Mouse (Mus musculus) CH12.LX (cell line): ENCODE results near the gene Birc7. TPM values are rescaled to one million over a fixed set of nuclear protein-coding genes. Genes with fewer than 3 reads are reported as not detected.

Experiments used
- DNase-seq: peaks from one replicate; pipeline ENCODE4 v3.0.0-alpha.2; 2013; ENCODE audit errors: extremely low read depth
- H3K27ac ChIP-seq: 2 replicates; pipeline ENCODE4 v1.5.1; 2012; ENCODE audit warnings: low read depth, mild to moderate bottlenecking, control low read depth, moderate library complexity; ENCODE audit not compliant: insufficient read depth
- H3K27me3 ChIP-seq: replicated peaks from 2 replicates; pipeline ENCODE3; 2012; ENCODE audit warnings: inconsistent platforms
- H3K36me3 ChIP-seq, 2 experiments: replicated peaks in 1 of 2; 2 replicates each; pipeline versions ENCODE3 to v1.6.1; 2012; ENCODE audit warnings: inconsistent platforms in 1 of 2, low read length in 1 of 2, mild to moderate bottlenecking in 1 of 2, mixed read lengths in 1 of 2, moderate library complexity in 1 of 2; ENCODE audit not compliant: control insufficient read depth in 1 of 2, insufficient read depth in 1 of 2
- H3K4me1 ChIP-seq, 2 experiments: 2 replicates each; pipeline ENCODE4 v1.6.1; 2012; ENCODE audit warnings: inconsistent platforms in 1 of 2, moderate library complexity in 1 of 2; ENCODE audit not compliant: insufficient read depth in 2 of 2, control insufficient read depth in 1 of 2
- H3K4me2 ChIP-seq: 2 replicates; pipeline ENCODE4 v1.6.1; 2012; ENCODE audit warnings: low read depth, mild to moderate bottlenecking, control low read depth; ENCODE audit not compliant: poor library complexity, insufficient read depth, severe bottlenecking
- H3K4me3 ChIP-seq, 3 experiments: fragments of 150-350 bp in 1 of 3; sonication (generic) in 1 of 3; replicated peaks in 1 of 3; 2 replicates each; pipeline versions ENCODE3 to v1.5.1; 2011 to 2012; ENCODE audit warnings: low read depth in 2 of 3, low read length in 2 of 3, mild to moderate bottlenecking in 2 of 3, moderate library complexity in 2 of 3, control low read depth in 1 of 3, improper control_type of control experiment in 1 of 3, inconsistent platforms in 1 of 3, mixed read lengths in 1 of 3; ENCODE audit not compliant: poor library complexity in 1 of 3
- H3K79me2 ChIP-seq: replicated peaks from 2 replicates; pipeline ENCODE4 v1.6.1; 2012; ENCODE audit warnings: mild to moderate bottlenecking, moderate library complexity; ENCODE audit not compliant: control insufficient read depth, poor library complexity, insufficient read depth, severe bottlenecking; ENCODE audit errors: extremely low read depth
- H3K9ac ChIP-seq: 2 replicates; pipeline ENCODE4 v1.6.1; 2012; ENCODE audit warnings: low read depth, mild to moderate bottlenecking, control low read depth, moderate library complexity; ENCODE audit not compliant: insufficient read depth
- H3K9me3 ChIP-seq: replicated peaks from 2 replicates; pipeline ENCODE3; 2012; ENCODE audit warnings: low read length, inconsistent platforms, mixed read lengths
- BHLHE40 ChIP-seq: IDR thresholded peaks from 2 replicates; pipeline ENCODE4 v1.6.1; 2011; ENCODE audit warnings: mild to moderate bottlenecking, low read depth, low read length, improper control_type of control experiment
- CHD1 ChIP-seq: IDR thresholded peaks from 2 replicates; pipeline ENCODE4 v1.6.1; 2012; ENCODE audit warnings: low read depth, low read length, improper control_type of control experiment, inconsistent platforms
- CTCF ChIP-seq, 2 experiments: IDR thresholded peaks in 1 of 2; conservative IDR thresholded peaks in 1 of 2; 2 replicates each; pipeline ENCODE4 v1.5.1; 2011 to 2012; ENCODE audit warnings: low read depth in 2 of 2, low read length in 2 of 2, improper control_type of control experiment in 1 of 2, inconsistent platforms in 1 of 2, mild to moderate bottlenecking in 1 of 2, moderate library complexity in 1 of 2
- E2F4 ChIP-seq: IDR thresholded peaks from 2 replicates; pipeline ENCODE4 v1.6.1; 2011; ENCODE audit warnings: low read depth, low read length, improper control_type of control experiment; ENCODE audit not compliant: insufficient replicate concordance
- ELF1 ChIP-seq: IDR thresholded peaks from 2 replicates; pipeline ENCODE4 v1.6.1; 2014; ENCODE audit warnings: low read depth, mild to moderate bottlenecking, inconsistent platforms, low read length, improper control_type of control experiment
- KAT2A ChIP-seq: IDR thresholded peaks from 2 replicates; pipeline ENCODE4 v1.6.1; 2012; ENCODE audit warnings: low read length, improper control_type of control experiment, inconsistent platforms; ENCODE audit not compliant: insufficient replicate concordance
- MAX ChIP-seq: IDR thresholded peaks from 2 replicates; pipeline ENCODE4 v1.6.1; 2011; ENCODE audit warnings: low read length, improper control_type of control experiment
- MEF2A ChIP-seq: IDR thresholded peaks from 2 replicates; pipeline ENCODE4 v1.6.1; 2014; ENCODE audit warnings: low read depth, mild to moderate bottlenecking, inconsistent platforms, low read length, improper control_type of control experiment, borderline replicate concordance
- PAX5 ChIP-seq: IDR thresholded peaks from 2 replicates; pipeline ENCODE4 v1.6.1; 2012; ENCODE audit warnings: low read length, inconsistent platforms, mixed read lengths
- POLR2AphosphoS2 ChIP-seq: IDR thresholded peaks from 2 replicates; pipeline ENCODE4 v1.6.1; 2011; ENCODE audit warnings: low read depth, low read length, improper control_type of control experiment
- RAD21 ChIP-seq: IDR thresholded peaks from 2 replicates; pipeline ENCODE4 v1.6.1; 2011; ENCODE audit warnings: low read depth, mild to moderate bottlenecking, low read length, improper control_type of control experiment, moderate library complexity
- RCOR1 ChIP-seq: conservative IDR thresholded peaks from 2 replicates; pipeline ENCODE4 v1.6.1; 2012; ENCODE audit warnings: low read depth, mild to moderate bottlenecking, inconsistent platforms, low read length, improper control_type of control experiment
- SMC3 ChIP-seq: IDR thresholded peaks from 2 replicates; pipeline ENCODE4 v1.6.1; 2011; ENCODE audit warnings: low read depth, low read length, improper control_type of control experiment
- dilution Hi-C: fragments of 300-500 bp; cut with MboI; formaldehyde crosslinking; loops from 2 replicates; pipeline ENCODE4 v1.14.3; 2020; ENCODE audit warnings: low sequenced_read_pairs; ENCODE audit not compliant: extremely low pct_unique_long_range_greater_than_20kb, extremely low pct_ligation_motif_present
- in situ Hi-C: fragments of 300-500 bp; cut with MboI; formaldehyde crosslinking; loops from 3 replicates; pipeline ENCODE4 v1.14.3; 2019; ENCODE audit warnings: low sequenced_read_pairs, low pct_ligation_motif_present, low pct_unique_long_range_greater_than_20kb, mixed read lengths
- polyA plus RNA-seq: library from polyadenylated mRNA; unstranded; fragments of >175 nt; gene quantifications from 2 replicates; pipeline ENCODE4 v1.2.1, GENCODE M21; 2012; ENCODE audit warnings: low read depth; ENCODE audit not compliant: insufficient read length
- total RNA-seq, 2 experiments: library from RNA; depleted of rRNA; stranded (reverse); fragments of 300-350 nt in 1 of 2; fragments of >200 nt in 1 of 2; gene quantifications; 2 replicates each; pipeline ENCODE4 v1.2.3; 2012 to 2014

The Birc7 gene
- total and polyA plus RNA-seq, 3 experiments = not detected

DNA sequence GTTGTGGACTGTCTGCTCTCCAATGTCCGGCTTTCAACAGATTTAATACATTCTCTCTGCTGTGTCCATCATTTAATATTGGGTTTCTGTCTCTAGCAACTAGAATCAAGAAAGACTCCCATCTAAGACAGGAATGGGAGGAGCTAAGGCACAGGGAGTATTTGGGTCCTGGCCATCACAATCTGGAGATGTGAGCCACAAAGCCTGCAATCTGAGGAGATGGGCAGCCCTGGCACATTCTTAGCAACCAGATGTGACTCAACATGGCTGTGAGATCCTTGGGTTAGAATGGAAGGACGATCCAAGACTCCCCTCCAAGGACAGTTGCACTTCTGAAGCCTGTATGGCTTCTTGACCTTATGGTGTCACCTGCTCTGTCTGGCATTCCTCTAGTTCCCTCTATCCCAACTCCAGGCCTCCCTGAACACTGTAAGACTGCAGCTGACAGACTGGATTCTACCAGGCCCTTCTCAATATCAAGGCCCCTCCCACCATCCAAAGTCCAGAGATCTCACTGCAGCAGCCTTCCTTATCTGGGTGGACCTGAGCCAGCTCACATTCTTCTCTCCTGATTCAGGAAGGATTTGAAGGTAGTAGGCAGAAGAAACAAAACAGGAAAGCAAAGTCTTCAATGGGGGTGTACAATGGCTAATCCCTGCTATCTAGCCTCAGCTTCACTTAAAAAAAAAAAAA, 33.9 kb downstream of the Birc7 start:
- Histone ChIP-seq H3K79me2 (peaks cover 6% of the 10 kb centered on the region), H3K4me3 (no peak overlapping the region), H3K4me2 (no peak overlapping the region), H3K9me3 (no peaks in the 10 kb centered on the region), H3K27me3 (peaks cover 49% of the 10 kb centered on the region), H3K27ac (no peak overlapping the region), H3K36me3 (no peaks in the 10 kb centered on the region), H3K9ac (no peak overlapping the region), H3K4me1 (peaks cover 0 to 9% of the 10 kb centered on the region in 2 experiments; a peak in 2 of 4 replicates)
- dilution Hi-C loops = no loop called here
- in situ Hi-C loops = no loop called here
- TF ChIP-seq CHD1 (no peak), SMC3 (no peak), MEF2A (no peak), ELF1 (no peak), PAX5 (no peak), RCOR1 (no peak), POLR2AphosphoS2 (no peak)
- DNase-seq = no peak

DNA sequence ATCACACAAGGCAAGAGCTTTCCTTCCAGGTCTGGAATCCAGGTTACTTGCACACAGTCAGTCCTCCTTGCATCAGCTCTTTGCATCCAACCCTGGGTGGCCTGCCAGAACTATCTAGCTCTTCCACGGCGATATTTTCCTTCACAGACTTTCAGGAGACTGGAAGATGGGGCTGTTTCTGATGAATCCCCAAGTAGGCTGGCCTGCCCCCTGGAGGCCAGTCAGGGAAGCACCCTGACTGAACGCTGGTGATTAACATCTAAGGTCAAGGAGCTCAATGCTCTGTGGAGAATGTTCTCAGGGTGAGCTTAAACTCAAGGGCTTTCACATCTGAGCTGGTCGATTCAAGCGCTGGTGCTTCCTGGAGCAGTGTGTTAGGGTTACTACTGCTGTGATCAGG, 35.1 kb downstream of the Birc7 start:
- no peak overlapping the region for H3K4me3 ChIP-seq
- TF ChIP-seq MAX (no peak), E2F4 (no peak), CTCF (conservative IDR thresholded peaks at IDR 0.05 in 1 of 2, IDR thresholded peaks at IDR 0.05 in 1 of 2; ENCODE audit: low read depth in 2 of 2, low read length in 2 of 2) (peak; percentile 79 to 86), KAT2A (no peak), SMC3 (peak; percentile 79), RAD21 (peak; percentile 53), BHLHE40 (no peak)
- dilution Hi-C loops = no loop called here
- no peak overlapping the region for H3K4me2 ChIP-seq
- DNase-seq = peak; percentile 61
- H3K9me3 ChIP-seq = no peaks in the 10 kb centered on the region
- H3K9ac ChIP-seq = no peak overlapping the region
- peaks cover 42% of the 10 kb centered on the region for H3K27me3 ChIP-seq
- H3K27ac ChIP-seq = no peak overlapping the region
- H3K79me2 ChIP-seq = peaks cover 18% of the 10 kb centered on the region
- H3K4me1 ChIP-seq = peaks cover 3 to 20% of the 10 kb centered on the region in 2 experiments; a peak in 3 of 4 replicates
- H3K36me3 ChIP-seq = peaks cover 0 to 3% of the 10 kb centered on the region in 2 experiments
- in situ Hi-C loops = no loop called here
